Mouse (Mus musculus) C2C12 (cell line): ENCODE measurements at regions not wholly inside any gene's neighbourhood (a gene's known extent, or its start where the extent isn't known, plus 50 kb on each side); places are given as distances from the start of the nearest gene placed in this dataset.

Experiments
- H3K27me3 ChIP-seq: one replicate; pipeline ENCODE4 v1.6.1; 2011; ENCODE audit not compliant: control insufficient read depth, insufficient read depth, insufficient read length
- H3K36me3 ChIP-seq: one replicate; pipeline ENCODE4 v1.6.1; 2011; ENCODE audit not compliant: control insufficient read depth, insufficient read depth
- H3K4me3 ChIP-seq: one replicate; pipeline ENCODE4 v1.5.1; 2011; ENCODE audit warnings: mild to moderate bottlenecking, control low read depth; ENCODE audit not compliant: poor library complexity, insufficient read depth, severe bottlenecking
- H3K79me2 ChIP-seq: one replicate; pipeline ENCODE4 v1.6.1; 2011; ENCODE audit not compliant: control insufficient read depth, insufficient read depth
- H3K79me3 ChIP-seq: one replicate; pipeline ENCODE4 v1.6.1; 2011; ENCODE audit warnings: low read depth, control low read depth
- H3ac ChIP-seq: one replicate; pipeline ENCODE3; 2011; ENCODE audit warnings: low read depth; ENCODE audit not compliant: control insufficient read depth, insufficient read length
- CEBPB ChIP-seq: IDR thresholded peaks from one replicate; pipeline ENCODE4 v1.6.1; 2011; ENCODE audit warnings: low read depth, mild to moderate bottlenecking, control low read depth, moderate library complexity
- CTCF ChIP-seq: IDR thresholded peaks from one replicate; pipeline ENCODE4 v1.5.1; 2011; ENCODE audit not compliant: control insufficient read depth, insufficient read depth, insufficient read length
- FOSL1 ChIP-seq: IDR thresholded peaks from one replicate; pipeline ENCODE4 v1.8.0; 2011; ENCODE audit warnings: mild to moderate bottlenecking, low read length; ENCODE audit not compliant: poor library complexity, insufficient read depth, severe bottlenecking
- MAX ChIP-seq: IDR thresholded peaks from one replicate; pipeline ENCODE4 v1.6.1; 2011; ENCODE audit warnings: mild to moderate bottlenecking, control low read depth
- MYOD1 ChIP-seq: IDR thresholded peaks from one replicate; pipeline ENCODE4 v1.6.1; 2011; ENCODE audit warnings: low read depth; ENCODE audit not compliant: control insufficient read depth, insufficient read length
- MYOG ChIP-seq: IDR thresholded peaks from one replicate; pipeline ENCODE4 v1.6.1; 2011; ENCODE audit not compliant: control insufficient read depth, insufficient read length; ENCODE audit errors: extremely low read depth
- USF1 ChIP-seq: IDR thresholded peaks from one replicate; pipeline ENCODE4 v1.6.1; 2011; ENCODE audit warnings: low read depth, mild to moderate bottlenecking, control low read depth, moderate library complexity

GRCm38 (mm10) chr1:137917449-137917848 lies 258.1 kb downstream of the Ptprc start:
- TF ChIP-seq MYOD1 (no peak), MAX (no peak), CEBPB (no peak), USF1 (no peak), MYOG (no peak), FOSL1 (no peak), CTCF (no peak)
- H3K79me2 ChIP-seq: no peaks in the 10 kb centered on the region
- no peaks in the 10 kb centered on the region for H3K79me3 ChIP-seq
- no peak overlapping the region for H3ac ChIP-seq
- H3K36me3 ChIP-seq: no peaks in the 10 kb centered on the region
- H3K4me3 ChIP-seq: no peak overlapping the region
- no peaks in the 10 kb centered on the region for H3K27me3 ChIP-seq

- Histone ChIP-seq H3K79me2 (peaks cover 19% of the 10 kb centered on the region), H3K4me3 (no peak overlapping the region), H3K27me3 (no peaks in the 10 kb centered on the region), H3K79me3 (peaks cover 6% of the 10 kb centered on the region), H3ac (no peak overlapping the region), H3K36me3 (no peaks in the 10 kb centered on the region)
- TF ChIP-seq CTCF (no peak), MYOD1 (no peak), USF1 (no peak)
Observed at GRCm38 (mm10) chr1:137906883-137907282, 268.6 kb downstream of the Ptprc start.

GRCm38 (mm10) chr1:137906477-137906876 lies 269.0 kb downstream of the Ptprc start:
- no peaks in the 10 kb centered on the region for H3K27me3 ChIP-seq
- H3K79me2 ChIP-seq: peaks cover 19% of the 10 kb centered on the region
- H3K4me3 ChIP-seq: no peak overlapping the region
- no peak overlapping the region for H3ac ChIP-seq
- no peaks in the 10 kb centered on the region for H3K36me3 ChIP-seq
- peaks cover 6% of the 10 kb centered on the region for H3K79me3 ChIP-seq
- TF ChIP-seq FOSL1 (no peak), MYOG (no peak), CTCF (no peak), MYOD1 (no peak), MAX (no peak), USF1 (no peak), CEBPB (no peak)

GRCm38 (mm10) chr1:137905566-137905965 lies 269.9 kb downstream of the Ptprc start:
- peaks cover 6% of the 10 kb centered on the region for H3K79me3 ChIP-seq
- TF ChIP-seq MAX: no peak
- TF ChIP-seq FOSL1: no peak
- TF ChIP-seq CTCF: no peak
- no peak for TF ChIP-seq MYOG
- no peak overlapping the region for H3ac ChIP-seq
- no peaks in the 10 kb centered on the region for H3K27me3 ChIP-seq
- peaks cover 24% of the 10 kb centered on the region for H3K79me2 ChIP-seq
- H3K4me3 ChIP-seq: no peak overlapping the region
- no peaks in the 10 kb centered on the region for H3K36me3 ChIP-seq

- TF ChIP-seq CTCF (no peak), FOSL1 (no peak), MYOD1 (no peak)
- Histone ChIP-seq H3K4me3 (no peak overlapping the region), H3K27me3 (no peaks in the 10 kb centered on the region), H3ac (no peak overlapping the region), H3K79me2 (peaks cover 34% of the 10 kb centered on the region), H3K79me3 (peaks cover 6% of the 10 kb centered on the region), H3K36me3 (no peaks in the 10 kb centered on the region)
Observed at GRCm38 (mm10) chr1:137903351-137903750, 272.2 kb downstream of the Ptprc start.

GRCm38 (mm10) chr1:137902859-137903258 lies 272.6 kb downstream of the Ptprc start:
- Histone ChIP-seq H3ac (no peak overlapping the region), H3K36me3 (no peaks in the 10 kb centered on the region), H3K4me3 (no peak overlapping the region), H3K79me3 (peaks cover 6% of the 10 kb centered on the region), H3K79me2 (peaks cover 34% of the 10 kb centered on the region), H3K27me3 (no peaks in the 10 kb centered on the region)
- TF ChIP-seq MYOD1 (no peak), MAX (no peak)

- Histone ChIP-seq H3K79me3 (peaks cover 5% of the 10 kb centered on the region), H3K79me2 (peaks cover 34% of the 10 kb centered on the region), H3K4me3 (no peak overlapping the region), H3K27me3 (no peaks in the 10 kb centered on the region), H3ac (no peak overlapping the region), H3K36me3 (no peaks in the 10 kb centered on the region)
- no peak for TF ChIP-seq CTCF
- no peak for TF ChIP-seq FOSL1
- TF ChIP-seq MYOD1: no peak
- TF ChIP-seq MAX: no peak
- TF ChIP-seq USF1: no peak
- TF ChIP-seq MYOG: no peak
- no peak for TF ChIP-seq CEBPB
Observed at GRCm38 (mm10) chr1:137901996-137902395, 273.5 kb downstream of the Ptprc start.
